Mouse (Mus musculus): ENCODE measurements around the gene B130006D01Rik.

Gene B130006D01Rik

DNA sequence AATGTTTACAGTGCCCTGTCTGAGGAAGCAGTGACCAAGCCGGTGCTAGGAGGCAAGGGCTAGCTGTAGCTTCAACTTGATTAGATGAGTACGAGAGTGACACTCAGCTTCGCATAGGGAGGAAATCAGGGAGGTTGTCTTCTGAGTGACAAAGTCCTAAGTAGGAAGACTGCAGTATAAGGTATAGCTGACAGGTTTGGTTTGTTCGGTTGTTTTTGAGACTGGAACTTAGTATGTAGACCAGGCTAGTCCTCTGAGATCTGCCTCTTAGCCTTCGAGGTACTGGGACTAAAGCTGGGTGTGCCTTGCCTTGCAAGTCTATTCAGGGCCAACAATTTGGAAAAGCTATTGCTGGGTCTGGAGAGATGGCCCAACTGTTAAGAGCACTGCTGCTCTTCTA is at the start of gene B130006D01Rik:
TSS of gene B130006D01Rik (plus strand) at position 301 of the 400 bp plus-strand sequence.
- no peak for DNase-seq

DNA sequence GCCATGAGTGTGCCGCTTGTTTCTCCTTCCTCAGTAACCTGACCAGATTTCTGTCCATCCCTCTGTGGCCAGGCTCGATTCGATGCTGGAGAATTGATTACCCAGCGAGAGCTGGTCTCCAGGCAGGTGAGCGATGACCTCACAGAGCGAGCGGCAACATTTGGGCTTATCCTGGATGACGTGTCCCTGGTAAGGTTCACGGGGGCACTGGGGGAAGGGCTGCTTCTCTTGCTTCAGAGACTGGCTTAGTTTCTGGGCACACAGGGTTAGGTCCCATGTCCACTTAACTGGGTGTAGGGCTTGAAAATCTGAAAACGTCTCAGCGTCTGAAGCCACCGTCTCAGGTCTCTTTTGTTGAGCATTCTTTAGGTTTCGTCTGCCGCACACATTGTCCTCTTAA is 47.9 kb upstream of the B130006D01Rik start:
- DNase-seq: no peak

DNA sequence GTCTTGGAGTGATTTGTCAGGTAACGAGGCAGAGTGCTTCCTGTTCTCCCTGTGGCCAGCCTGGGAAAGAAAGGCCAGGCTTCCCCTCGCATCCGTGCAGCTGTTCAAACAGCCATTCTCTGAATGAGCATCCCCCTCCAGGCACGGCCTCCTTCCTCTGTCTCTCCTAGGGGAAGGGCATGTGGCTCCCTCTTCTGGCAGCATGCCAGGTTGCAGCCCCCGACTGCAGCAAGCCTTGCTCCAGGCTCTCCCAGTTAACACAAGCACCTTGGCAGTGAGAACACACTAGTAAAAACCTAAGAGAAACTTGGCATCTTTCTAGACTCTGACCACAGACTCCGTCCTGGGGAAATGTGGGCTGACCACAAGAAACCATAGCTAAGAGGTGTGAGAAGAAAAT is 47.1 kb upstream of the B130006D01Rik start:
- DNase-seq: peak in 1 of 2 experiments; percentile 34

DNA sequence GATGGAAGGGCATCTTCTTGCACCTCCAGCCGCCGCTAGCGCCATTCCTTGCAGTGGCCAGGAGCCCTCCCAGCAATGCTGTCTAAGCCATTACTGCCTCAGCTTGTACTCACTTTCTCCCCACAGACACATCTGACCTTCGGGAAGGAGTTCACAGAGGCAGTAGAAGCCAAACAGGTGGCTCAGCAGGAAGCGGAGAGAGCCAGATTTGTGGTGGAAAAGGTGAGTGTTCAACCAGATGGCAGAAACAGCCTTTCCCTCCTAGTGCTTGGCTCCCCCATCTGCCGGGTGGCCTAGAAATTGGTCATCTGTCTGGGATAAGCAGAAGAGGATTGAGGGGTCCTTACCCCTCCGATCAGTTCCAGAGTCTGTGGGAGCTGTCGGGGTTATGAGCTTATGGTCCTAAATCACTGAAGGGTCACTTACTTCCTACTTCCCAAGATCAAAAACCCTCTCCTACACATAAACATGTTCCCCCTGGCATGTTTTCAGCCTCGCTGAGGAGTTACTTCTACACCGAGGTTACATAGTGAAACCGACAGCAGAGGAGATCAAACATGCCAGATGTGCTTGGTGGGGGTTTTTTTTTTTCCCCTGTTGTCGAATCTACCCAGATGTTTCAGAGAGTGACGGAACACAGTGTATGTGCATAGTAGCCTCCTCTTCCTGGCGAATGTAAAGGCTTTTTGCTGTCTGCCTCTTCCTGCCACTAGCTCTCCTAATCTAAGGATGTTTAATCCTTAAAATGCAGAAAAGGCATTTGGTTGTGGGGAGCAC is 45.3 kb upstream of the B130006D01Rik start:
- DNase-seq: no peak

DNA sequence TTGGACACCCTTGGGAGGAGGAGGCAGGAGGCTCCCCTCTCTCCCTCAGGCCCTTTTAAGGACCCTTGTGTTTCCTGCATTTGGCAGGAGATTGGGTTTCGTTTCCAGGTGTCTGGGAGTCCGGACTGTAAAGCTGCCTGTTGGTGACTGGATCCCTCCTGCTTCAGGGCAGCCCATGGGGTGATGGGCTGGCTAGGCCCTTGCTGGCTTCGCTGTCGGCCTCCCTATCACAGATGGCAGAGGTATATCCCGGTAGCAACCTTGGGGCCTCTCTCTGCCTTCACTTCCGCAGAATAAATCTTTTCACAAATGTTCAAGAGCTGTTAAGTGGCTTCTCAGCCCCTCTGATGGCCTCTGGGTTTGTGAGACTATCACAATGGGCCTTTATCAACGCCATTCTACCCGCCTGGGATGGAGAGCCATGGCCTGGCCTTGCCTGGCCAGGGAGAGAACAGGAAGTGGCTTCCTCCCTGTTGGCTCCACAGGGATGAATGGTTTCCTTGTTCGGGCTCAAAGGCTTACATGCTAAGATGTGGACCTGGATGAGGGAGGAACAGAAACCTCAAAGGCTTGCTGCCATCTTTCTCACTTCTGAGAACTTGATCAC is 41.3 kb upstream of the B130006D01Rik start:
- no peak for DNase-seq

DNA sequence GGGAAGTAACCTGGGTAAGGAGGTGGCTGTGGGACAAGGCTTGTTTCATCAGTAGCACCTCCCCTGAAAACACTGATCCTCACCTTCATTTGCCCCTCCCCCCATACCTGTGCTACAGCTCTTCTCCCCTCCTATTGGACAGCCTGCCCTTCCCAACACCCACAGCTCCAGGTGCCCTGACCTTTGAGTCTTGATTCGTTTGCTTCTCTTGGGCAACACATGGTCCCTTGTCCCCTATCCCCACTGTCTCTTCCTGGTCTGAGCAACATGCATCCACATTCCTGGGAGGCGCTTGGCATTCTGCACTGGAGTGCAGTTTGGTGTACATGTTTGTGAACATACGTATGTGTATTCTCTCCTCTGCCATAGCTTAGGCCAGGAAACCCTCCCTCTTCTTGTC is 40.4 kb upstream of the B130006D01Rik start:
- DNase-seq: no peak

DNA sequence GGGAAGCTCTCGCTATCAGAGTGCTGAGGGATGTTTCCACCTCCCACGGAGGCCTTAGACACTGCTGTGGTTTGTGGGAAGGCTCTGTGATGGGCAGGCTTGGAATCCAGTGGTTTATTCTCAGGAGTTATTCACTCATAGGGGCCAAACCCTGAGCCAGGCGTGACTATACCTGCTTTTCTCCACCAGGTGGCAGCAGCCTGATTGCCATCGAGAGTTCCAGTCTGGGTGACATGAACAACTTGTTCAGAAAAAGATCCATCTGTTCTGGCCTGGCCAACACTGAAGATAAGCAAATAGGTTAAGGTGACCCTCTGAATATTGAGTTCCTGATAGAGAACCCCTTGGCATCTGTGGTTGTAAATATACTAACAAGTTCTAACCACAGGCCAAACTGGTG is 37.4 kb upstream of the B130006D01Rik start:
- peak; percentile 50 to 80 for DNase-seq

DNA sequence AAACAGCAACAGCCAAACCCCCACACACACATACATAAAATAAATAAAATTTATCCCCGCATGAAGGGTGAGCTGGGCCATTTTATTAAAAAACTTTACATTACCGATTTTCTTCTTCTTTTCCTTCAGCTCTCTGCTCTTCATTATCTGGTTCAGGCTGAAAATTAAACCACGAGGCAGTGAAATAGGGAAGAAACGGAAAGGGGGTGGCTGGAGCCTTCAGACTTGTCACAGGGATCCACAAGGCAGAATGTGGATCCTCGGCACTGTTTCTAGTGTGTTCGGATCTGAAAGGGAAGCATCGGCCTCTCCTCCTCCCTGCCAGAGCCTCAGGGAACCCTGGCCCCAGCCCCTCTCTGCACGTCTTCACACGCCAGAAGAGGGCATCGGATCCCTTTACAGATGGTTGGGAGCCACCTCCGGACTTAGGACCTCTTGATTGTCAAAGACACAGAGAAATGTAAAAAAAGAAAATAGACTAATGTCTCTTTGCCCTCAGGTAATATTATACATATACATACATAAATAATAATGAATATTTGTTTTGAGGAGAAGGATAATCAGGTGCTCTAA is 36.2 kb upstream of the B130006D01Rik start:
- DNase-seq: no peak

DNA sequence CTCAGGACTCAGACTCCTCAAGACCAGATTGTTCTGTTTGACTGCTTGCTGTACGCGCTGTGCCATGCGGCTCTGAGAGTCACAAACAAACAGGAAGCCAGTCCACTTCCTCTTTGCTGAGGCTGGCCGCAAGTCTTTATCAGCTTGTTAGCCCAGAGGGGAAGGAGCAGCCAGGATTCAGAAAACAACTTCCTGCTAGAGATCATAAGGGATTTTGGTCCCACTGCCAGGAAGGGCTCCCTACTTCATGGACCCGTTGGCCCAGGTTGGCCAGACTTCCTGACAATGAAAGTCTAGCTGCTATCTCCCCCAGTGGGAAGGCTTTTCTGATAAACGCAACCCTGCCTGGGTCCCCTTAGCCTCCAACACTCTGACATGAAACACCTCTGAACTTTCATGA is 34.9 kb upstream of the B130006D01Rik start:
- DNase-seq: peak; percentile 38 to 52

DNA sequence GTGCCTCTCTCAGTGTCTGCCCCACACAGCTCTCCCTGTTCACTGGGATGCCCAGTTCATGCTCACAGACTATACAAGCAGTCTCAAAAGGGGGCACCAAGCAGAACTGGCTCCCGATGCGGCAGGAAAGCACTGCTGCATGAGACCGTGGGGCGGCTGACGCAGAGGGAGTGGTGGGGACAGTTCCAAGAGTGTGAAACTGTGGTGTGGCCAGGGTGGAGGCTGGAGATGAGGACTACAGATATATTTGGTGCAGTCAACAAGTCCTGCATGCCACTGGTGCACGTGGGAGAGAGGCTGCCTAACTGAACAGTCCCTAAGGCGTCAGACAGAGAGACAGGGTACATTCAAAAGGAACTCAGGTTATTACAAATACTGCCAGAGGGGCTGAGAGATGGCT is 34.4 kb upstream of the B130006D01Rik start:
- DNase-seq: no peak

DNA sequence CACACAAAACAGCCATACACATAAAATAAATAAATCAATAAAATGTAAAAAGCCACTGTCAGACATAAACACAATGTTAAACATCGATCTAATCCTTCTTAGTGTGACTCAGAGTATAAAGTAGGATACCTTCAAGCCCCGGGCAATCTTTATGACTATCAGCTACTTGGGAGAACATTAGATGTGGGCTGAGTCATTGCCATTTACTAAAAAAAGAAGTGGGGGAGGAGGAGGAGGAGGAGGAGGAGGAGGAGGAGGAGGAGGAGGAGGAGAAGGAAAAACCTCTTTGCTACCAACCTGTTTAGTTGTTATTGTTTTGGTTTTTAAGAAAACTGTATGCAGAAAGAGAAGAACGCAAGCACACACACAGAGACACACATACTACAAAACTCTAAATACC is 33.8 kb upstream of the B130006D01Rik start:
- no peak for DNase-seq

DNA sequence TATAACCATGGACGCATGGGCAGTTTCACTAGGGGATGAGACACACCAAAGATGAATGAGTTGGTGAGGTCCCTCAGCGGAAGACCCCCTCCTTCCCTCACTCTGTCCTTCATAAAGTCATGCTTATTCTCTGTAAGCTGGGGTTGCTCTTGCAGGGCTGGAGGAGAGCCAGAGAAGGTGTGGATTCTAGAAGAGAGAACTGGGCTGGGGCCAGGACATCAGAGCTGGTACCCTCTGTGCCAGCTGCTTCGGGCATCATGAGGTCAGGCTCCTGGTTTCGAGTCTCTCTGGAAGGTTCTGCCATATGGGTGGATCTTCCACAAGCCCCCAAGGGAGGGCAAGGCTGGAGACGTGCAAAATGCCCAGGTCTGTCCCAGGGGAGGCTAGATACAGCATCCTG is 24.8 kb upstream of the B130006D01Rik start:
- no peak for DNase-seq

DNA sequence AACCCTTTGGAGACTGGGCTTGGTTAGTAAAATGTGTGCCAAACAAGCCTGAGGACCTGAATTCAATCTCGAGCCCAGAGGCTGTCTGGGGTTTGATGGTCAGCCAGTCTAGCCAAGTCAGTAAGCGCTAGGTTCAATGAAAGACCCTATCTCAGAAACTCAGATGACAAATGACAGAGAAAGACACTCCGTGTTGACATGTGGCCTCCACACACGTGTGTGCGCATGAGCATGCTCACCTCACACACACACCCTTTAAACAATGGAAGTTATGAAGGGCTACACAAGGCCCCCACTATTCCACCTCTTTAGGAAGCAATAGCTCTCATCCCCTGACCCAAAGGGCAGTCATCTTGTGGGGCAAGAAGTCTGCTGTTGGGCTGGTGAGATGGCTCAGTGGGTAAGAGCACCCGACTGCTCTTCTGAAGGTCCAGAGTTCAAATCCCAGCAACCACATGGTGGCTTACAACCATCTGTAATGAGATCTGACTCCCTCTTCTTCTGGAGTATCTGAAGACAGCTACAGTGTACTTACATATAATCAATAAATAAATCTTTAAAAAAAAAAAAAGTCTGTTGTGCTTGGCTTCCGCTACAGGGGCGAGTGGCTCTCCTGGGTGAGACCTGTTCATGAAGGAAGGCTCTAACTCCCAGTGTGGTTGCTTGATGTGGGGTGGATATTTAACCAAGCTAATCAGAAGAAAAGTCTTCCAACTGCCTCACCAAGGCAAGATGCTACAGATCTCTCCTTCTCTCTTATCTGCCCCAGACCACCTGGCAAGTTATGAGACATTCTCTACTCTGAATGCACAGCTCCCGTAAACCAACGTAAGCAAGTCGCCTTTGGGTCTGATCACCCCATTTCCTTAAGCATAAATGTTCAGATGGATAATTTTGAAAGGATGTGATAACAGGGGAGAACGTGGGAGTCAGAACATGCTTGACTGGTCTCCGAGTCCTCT is 22.3 kb upstream of the B130006D01Rik start:
- no peak for DNase-seq

DNA sequence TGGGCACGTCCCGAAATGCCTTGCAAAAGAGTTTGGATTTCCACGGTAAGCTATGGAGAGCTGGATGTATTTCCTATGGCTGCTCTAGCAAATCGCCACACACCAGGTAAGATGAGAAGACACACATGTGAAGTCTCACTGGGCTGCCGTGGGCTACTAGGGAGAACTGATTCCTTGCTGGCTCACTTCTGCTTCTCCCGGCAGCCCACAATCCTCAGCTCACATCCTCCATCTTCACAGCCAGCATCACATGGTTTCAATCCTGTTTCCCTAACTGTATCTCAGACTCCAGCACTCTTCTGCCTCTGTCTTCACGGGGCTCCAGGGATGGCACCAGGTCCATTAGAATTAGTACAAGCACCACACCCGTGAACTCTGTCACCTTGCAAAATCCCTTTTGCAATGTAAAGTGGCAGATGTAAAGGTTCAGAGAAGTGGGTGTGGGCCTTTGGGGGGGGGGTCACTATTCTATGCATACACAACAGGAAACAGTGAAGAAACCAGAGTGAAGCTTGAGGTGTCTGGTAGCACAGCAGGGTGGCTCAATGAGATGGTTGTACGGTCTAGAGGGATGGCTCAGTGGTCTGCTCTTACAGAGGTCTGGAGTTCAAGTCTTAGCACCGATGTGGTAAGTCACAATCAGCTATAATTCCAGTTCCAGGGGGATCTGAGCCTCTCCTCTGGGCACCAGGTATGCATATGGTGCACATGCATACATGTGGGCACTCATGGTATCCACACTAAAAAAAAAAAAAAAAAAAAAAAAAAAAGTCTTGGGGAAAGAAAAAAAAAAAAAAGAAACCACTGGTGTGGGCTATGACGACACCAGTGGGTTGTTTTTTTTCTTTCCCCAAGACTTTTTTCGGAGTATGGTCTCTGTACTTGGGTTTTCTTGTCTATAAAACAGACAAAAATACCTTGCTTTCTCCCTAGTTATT is 19.1 kb upstream of the B130006D01Rik start:
- no peak for DNase-seq

DNA sequence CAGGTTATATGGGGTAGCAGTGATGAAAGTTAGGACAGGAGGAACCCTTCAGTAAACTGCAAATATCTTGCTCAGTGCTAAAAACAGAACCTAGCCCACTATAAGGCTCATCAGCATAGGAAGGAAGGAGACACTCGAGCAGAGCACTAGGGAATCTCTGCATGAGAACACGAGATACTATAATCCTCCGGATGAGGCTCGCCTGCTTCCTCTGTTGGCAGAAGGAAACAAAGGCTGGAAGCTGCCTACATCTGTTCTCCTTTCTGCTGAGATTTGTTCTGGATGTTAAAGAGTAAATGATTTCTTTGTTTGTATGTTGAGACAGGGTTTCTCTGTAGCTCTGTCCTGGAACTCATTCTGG is 18.4 kb upstream of the B130006D01Rik start:
- no peak for DNase-seq

DNA sequence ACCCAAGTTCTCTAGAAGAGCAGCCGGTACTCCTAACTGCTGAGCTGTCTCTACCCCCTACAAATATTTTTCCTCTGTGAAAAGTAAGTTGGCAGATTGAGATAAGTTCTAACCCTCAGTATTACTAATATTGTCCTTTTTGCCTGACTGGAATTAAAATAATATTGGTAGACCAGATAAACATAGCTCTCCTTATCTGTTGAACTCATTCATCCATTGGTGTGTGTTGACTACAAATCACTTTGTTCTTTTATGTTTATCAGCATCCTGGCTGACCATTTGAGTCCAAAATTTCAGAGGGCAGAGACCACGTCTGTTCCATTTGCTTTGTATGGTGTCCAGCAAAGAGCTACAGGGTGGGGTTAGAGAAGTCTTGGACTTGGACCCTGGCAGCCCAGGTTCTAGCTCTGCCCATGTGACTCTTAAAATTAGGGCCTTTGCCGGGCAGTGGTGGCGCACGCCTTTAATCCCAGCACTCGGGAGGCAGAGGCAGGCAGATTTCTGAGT is 13.8 kb upstream of the B130006D01Rik start:
- no peak for DNase-seq

DNA sequence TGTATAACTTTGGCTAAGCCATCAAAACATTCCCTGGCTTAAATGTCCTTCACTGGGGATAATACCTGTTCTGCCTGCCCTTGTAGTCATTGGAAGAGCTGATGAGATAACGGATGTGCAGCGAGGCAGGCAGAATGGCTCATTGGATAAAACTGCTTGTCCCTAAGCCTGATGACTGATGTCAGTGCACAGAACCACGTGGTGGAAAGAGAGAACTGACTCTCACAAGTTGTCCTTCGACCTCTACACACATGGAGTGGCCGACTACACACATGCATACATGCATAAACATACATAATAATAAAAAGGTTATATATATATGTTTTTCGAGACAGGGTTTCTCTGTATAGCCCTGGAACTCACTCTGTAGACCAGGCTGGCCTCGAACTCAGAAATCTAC is 12.9 kb upstream of the B130006D01Rik start:
- no peak for DNase-seq

DNA sequence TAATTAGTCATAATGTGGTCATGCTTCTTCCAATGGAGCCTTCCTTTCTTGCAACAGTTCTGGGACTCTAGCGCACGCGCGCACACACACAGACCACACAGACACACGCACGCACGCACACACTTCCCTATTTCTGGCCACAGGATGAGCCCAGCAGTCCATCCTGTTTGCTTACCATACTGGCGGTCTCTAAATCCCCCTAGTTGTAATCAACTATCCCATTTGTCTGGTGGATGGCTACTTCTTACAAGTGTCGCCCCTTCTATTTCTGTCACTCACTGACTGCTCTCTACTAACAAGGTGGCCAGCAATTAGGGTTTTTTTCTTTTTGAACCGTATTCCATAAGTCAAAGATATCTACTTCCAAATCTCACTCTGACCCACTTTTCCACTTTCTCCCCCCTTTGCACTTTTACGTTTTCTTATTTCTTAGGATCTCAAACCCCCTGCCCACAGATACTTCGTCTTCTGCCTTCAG is 11.3 kb upstream of the B130006D01Rik start:
- peak; percentile 31 to 49 for DNase-seq

DNA sequence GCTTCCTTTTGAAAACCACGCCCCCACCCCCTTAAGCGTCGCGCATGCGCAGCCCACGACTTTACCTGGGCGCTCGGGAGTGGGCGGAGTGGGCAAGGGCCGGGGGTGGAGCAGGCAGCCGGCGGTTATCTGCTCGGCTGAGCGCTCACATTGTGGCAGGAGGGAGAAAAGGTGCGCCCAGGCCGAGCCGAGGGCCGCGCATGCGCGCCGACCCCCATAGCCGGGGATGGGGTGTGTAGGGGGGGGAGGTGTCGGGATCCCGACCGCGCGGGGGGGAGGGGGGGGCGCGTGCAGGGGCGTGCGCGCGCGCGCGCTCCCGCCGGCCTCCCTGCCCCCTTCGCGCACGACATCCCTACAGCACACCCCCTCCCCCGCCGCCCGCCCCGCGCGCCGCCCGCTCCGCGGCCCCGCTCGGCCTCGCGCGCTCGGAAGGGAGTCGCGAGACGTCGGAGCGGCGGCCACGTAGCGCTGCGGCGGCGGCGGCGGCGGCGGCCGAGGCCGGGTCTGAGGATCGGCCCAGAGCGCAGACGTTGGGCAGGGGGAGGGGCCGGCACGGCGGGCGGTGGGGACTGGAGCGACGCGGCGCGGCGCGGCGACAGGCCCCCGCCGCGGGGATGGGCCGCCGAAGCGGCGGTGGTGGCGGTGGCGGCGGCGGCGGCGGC is 10.7 kb upstream of the B130006D01Rik start, which contains the start of gene Zfp652:
TSS of gene Zfp652 (plus strand) at position 111 of the 662 bp plus-strand sequence.
- peak; percentile 87 to 90 for DNase-seq

DNA sequence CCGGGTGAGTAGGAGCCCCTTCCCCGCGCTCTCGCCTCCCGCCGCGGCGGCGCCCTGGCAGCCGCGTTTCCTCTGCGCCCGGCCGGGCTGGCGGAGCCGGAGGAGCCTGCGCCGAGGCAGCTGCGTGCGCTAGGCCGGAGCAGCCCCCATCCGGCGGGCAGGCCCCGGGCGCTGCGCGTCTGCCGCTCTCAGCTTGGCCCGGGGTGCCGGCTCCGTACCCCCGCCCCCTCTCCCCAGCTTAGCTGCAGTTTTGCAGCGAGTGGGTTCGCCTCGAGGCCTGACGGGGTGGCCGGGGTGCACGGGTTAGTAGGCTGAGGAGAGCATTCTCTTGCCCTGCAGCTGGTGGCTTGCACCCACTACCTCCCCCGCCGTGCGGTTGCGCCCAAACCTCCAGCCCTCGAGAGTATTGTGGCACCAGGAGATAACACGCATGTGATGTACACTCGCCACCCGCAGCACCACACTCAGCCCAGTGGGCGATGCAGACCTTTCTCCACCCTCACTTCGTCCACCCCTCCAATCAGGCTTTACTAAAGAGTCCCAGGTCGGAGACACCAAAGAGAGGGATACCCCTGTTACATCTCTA is 10.1 kb upstream of the B130006D01Rik start:
- DNase-seq: peak; percentile 16 to 18

Measured in kidney, adult 8-10 months (tissue).